Mouse (Mus musculus) gastrocnemius, adult 18-20 months (tissue): Measurements from ENCODE around the gene Gimap4. TPM values are rescaled to one million over a fixed set of nuclear protein-coding genes. Genes with fewer than 3 reads are reported as not detected.
"Not testable (repeated sequence)": the region's sequence is repeated elsewhere in the genome, so short reads cannot be mapped to it uniquely, and the experiment has no call there.

Source experiments
- DNase-seq: peaks from one replicate; pipeline ENCODE4 v3.0.0; 2021; ENCODE audit warnings: low spot score
- total RNA-seq, 2 experiments: library from RNA; stranded (reverse); gene quantifications; 2 replicates each; pipeline ENCODE4 v1.2.3; 2021

The Gimap4 gene
- total RNA-seq, 2 experiments from 2014 or later, result 2.4 to 5.8 TPM

DNA sequence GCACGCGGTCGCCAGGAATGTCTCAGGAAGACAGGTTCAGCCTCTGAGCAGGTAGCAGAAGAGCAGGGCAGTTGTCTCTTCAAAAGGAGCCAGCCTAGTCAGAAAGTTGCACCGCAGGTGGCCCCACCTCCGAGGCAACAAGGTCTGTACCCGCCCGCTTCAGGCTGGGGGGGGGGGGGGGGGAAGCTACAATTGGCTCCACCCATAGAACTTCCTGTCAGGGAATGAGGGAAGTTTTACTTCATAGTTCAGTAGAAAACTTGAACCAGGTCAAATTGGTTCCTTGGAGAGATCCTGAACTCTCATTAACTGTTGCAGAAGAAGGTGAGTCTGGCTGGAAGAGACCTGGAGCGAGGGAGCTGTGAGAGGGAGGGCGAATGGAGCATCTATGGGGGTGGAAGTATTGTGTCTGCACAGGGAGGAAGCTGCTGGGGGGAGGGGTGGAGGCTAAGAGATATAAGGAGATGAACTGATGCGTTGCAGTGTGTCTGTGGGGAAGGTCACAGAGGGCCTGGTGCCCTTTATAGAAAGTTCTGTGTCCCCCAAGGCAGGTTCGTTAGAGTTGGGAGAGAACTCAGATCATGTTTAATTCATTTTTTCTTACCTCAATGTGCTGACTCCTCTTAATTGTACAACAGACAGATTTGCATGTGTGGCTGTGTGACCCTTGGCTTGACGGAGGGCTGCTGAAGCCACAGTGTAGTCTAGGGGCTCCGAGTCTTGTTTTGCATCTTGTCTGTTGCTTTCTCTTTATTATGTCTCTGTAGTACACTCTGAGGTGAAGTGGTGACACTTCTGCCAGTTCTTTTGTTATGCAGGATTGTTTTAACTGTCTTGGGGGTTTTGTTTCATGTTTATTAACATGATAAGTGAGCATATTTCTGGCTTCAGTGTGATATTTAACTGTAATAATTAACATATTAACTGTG lies 8.2 kb upstream of the Gimap4 start, which contains the start of gene Gimap9:
Gene Gimap9, plus strand, starts transcription at position 199 of the 929 bp plus-strand sequence.
- DNase-seq, result no peak

DNA sequence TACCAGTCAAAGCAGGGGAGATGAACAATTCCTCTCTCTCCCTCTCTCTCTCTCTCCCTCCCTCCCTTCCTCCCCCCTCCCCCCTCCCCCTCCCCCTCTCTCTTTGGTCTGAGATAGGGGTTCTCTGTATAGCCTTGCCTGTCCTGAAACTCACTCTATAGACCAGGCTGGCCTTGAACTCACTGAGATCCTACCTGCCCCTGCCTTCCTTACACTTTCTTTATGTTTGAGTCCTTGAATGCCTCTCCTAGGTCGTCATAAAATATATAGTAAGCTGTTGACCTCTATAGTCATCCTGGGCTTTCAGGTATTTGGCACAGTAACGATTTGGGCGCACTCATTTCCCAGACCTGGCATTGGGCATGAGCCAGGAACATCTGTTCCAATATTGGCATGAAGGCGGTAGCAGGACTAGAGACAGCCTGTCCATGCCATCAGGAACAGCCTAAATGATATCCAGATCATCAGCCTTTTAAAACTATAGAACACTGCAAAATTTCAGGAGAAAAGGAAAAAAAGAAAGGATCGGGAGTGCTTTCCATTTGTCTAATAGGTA lies 7.4 kb upstream of the Gimap4 start:
- no peak for DNase-seq

DNA sequence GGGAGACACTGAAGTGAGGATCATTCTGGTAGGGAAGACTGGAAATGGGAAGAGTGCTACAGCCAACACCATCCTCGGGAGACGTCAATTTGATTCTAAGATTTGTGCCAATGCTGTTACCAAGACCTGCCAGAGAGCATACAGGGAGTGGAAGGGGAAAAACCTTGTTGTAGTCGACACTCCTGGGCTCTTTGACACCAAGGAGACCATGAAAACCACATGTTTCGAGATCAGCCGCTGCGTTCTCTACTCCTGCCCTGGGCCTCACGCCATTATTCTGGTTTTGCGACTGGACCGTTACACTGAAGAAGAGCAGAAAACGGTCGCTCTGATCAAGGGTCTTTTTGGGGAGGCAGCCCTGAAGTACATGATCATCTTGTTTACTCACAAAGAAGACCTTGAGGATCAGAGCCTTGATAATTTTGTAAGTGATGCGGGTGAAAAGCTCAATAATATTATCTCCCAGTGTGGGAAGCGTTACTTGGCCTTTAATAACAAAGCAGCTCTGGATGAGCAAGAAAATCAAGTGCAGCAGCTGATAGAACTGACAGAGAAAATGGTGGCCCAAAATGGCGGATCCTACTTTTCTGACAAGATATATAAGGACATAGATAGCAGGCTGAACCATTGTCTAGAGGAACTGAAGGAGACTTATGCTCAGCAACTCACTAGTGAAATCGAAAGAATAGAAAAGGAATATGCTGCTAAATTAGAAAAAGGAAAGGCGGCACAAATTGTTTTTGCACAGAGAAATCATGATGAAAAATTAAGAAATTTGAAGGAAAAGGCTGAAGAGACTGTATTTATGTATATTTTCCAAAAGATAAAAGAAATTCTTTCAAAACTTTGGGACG lies 6.6 kb upstream of the Gimap4 start:
- no peak for DNase-seq

DNA sequence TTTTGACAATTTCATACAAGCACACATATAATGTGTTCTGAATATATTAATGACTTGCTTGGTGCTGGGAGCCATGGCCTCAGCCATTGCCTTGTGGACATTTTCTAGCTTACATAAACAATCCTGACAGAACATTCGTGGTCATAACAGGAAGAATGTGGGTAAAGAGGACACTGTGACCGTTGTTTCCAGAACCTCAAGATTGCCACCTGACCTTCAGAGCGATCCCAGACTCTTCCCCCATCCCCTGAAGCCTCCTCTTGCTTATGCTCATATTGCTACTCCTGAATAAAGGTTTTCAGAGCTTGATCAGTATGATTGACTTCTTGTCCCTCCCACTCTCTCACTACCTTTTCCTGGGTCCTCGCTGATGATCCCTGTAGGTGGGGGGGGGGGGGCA lies 6.0 kb upstream of the Gimap4 start:
- no peak for DNase-seq

DNA sequence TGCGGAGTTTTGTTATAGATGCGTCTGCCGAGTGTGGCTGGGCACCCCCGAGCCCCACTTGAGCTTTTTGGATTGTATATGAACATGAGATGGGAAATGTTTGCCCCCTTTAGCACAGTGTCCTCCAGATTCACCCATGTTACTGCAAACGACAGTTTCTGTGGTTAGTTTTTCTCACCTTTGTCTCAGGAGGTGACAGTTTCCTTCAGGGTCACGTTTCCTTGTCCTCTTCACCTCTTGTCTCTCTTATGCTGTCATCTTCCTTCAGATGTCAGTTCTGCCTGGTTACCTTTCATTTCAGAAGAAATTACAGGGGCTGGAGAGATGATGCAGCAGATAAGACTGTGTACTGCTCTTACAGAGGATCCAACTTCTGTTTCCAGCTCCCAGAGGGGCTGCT lies 4.6 kb upstream of the Gimap4 start:
- no peak for DNase-seq

DNA sequence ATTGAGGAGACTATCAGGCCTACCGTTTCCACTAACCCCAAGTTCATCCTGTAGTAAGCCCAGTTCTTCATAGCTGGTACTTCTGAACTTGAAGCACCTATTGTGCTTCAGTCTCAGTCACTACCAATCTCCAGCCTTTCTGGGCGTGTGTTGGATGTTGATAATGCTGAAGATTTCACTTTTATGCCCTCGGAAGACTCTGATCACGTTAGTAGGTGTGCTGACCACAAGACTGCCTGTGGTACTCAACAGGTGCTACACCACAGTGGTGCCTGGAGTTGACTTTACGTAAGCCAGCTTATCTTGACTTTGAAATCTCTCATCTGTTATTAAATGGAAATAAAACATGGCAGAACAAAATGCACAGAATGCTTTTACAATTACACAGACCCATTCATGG lies 3.9 kb upstream of the Gimap4 start:
- DNase-seq, result no peak

DNA sequence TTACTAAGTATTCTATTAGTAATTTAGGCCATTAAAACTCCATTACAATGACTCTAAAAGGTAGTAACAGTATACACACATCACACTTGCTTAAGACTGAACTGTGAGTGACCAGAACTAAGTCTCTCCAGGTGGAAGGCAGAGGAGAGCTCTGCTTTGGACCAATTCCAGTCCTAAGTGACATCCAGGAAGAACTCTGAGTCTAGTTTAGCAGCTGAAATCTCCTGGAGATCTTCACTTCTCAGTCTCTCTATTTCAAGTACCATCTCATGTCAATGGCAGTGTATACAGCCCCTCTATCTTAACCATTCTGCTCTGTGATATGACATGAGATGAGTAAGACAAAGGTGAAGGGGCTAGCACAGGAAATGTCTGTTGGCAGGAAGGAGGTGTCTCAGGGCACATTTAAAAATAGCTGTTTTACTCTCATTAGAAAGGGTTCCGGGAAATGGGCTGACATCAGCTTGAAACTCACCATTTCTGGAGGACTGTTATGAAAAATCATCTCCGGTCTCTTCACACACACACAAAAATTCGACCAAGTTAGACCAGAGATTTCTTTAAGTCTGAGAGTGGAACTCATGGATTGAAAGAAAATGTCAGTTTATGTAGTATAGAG lies 2.8 kb upstream of the Gimap4 start:
- no peak for DNase-seq

DNA sequence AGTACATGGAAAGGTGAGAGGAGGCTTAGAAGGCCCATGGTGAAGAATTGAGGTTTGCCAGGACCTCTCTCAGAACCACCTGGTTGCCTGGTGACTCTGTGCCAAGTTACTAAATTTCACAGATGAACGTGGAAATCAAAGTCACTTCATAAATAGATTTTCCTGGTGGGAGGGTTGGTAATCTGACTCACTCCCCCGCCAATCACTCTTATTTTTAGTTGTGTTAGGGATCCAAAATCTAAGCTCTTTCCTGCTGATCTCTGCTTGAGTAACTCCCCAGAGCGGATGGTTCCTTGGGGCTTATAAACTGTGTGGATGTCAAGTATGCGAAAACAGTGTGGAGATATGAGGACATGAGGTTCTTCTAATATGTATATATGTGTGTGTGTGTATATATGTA lies 2.1 kb upstream of the Gimap4 start:
- no peak for DNase-seq

DNA sequence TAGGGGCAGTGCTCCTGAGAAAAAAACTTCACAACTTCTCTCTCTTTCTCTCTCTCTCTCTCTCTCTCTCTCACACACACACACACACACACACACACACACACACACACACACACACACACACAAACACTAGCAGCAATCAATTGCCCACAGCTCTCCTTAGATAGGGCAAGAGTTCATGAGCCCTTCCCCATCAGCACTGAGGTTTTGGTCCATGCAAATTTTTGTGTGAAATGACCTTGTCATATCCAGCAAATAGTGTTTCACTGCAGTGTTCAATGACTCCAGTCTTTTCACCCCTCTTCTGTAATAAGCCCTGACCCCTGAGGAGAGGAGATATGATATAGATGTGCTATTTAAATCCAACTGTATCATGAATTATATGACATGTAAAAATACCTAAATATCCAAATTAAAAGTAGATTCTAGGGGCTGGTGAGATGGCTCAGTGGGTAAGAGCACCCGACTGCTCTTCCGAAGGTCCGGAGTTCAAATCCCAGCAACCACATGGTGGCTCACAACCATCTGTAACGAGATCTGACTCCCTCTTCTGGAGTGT lies 1.0 kb upstream of the Gimap4 start:
- not testable (repeated sequence) for DNase-seq

DNA sequence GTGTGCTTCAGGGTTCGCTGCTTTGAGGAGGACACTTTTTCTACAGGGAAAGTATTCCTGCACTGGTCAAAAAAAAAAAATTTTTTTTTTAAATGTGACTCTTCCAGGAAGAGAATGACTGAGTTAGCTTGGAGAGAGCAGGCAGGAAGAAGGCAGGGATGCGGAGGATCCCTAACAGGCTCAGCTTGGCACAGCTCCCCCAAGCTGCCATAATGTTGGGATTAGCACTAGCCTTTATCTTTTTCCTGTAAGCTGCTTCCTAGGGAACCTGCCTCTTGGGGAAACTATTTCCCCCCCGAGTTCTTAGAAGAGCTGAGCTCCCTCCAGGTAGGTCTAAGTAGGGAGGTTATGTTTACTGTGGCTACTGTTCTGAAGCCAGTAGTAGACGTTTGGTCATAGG lies 457 bp downstream of the Gimap4 start:
- DNase-seq, result no peak

DNA sequence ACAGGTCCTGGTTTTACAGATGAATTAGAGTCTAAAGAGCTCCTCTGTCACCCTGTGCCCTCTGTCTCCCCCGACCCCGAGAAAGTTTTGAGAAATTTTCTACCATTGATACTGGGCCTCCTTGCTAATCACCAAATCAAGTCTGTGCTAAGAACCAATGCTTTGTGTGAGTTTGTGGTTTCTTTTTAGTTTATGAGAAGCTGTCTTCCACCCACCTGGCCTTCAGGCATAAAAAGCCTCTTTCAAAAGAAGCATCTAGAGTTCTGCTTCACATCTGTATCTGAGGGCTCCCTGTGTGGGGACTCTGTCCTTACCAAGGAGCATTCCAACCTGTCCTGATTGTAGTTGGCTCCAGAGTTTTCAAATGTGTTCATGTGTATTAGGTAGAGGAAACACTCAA lies 902 bp downstream of the Gimap4 start:
- DNase-seq, result no peak

DNA sequence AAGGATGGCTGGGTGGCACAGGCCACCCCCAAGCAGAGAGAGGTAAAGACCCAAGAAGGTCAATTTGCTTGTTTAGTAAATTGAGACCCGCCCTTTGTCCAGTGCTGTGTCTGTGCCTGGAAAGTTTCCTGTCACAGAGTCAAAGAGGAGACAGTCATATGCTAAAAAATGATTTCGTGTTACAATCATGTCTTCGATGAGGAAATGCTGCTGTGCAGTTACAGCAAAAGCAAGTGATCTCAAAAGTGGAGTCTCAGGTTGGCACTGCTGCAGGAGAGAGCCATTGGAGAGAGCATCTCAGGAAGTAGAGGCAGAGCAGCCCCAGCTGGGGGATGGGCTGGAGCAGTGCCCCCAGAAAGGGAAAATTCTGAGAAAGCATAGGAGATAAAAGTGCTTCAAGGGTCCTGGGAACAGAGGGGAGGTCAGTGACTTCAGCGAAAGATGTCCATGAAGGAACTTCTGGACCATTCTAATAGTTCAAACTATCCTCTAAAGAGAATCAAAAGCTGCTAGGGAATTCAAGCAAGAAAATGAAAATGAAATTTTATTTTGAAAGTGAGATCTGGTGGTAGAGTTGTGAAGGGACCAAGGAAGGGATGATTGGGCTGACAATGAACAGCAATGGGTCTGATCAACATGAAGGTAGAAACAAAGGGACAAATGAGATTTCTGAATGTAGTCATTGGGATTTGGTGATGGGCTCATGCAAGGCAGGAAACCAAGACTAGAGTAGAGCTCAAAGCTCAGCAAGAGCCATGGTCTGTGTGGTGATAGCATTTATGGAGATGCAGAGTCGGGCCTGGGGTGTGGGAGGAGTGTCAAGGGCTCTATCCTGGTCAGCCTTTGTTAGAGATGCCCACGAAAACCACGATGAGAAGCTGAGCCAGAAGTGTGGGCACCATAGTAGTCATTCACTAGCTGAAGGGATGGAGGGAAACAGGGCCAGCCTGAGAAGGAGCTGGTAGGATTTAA lies 1.6 kb downstream of the Gimap4 start:
- no peak for DNase-seq

DNA sequence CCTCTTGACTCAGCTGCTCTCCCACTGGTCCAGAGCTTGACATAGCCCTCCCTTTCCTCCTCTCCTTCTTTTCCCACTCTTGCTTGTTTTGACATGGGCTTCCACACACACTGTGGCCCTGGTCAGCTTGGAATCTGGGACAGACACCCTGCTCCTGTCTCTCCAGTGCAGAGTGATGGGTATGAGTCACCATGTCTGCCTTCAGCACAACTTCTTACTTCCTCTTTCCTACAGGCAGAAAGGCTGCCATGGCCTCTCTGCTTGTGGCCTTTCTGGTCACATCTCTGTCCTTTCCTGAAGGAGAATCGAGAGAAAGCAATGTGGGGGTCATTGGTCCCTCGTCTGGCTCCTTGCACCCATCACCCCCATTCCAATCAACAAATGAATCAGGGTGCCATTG lies 2.7 kb downstream of the Gimap4 start:
- DNase-seq, result no peak

DNA sequence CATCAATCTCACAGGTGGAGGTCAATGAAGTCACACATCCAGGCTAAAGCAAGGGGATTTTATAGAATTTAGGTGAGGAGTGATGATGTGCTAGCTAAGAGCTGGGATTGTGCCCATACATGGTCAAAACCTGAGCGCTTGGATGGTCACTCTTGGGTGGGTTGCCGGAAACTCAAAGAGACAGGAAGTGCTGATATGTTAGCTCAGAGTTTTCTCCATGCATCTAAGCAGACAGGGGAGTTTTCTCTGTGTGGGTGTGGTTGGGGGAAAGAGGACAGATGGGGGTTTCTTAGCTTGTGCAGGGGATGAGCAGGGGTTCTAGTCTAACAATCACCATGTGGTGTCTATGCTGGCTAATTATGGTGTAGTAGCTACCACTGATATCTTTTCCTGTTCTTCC lies 5.0 kb downstream of the Gimap4 start:
- no peak for DNase-seq

DNA sequence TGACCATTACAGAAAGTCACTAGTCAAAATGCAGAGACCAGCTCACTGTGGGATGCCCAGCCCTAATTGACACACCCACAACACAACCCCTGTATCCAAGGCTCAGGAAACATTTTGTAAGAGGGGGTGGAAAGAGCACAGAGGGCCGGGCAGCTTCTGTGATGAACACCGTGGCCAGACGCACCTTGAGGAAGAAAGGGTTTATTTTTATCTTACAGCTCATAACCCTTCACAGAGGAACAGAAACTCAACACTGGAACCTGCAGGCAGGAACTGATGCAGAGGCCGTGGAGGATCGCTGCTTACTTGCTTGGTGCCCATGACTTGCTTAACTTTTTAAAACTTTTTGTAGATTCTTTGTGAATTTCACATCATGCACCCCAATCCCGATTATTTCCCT lies 8.6 kb downstream of the Gimap4 start:
- no peak for DNase-seq

DNA sequence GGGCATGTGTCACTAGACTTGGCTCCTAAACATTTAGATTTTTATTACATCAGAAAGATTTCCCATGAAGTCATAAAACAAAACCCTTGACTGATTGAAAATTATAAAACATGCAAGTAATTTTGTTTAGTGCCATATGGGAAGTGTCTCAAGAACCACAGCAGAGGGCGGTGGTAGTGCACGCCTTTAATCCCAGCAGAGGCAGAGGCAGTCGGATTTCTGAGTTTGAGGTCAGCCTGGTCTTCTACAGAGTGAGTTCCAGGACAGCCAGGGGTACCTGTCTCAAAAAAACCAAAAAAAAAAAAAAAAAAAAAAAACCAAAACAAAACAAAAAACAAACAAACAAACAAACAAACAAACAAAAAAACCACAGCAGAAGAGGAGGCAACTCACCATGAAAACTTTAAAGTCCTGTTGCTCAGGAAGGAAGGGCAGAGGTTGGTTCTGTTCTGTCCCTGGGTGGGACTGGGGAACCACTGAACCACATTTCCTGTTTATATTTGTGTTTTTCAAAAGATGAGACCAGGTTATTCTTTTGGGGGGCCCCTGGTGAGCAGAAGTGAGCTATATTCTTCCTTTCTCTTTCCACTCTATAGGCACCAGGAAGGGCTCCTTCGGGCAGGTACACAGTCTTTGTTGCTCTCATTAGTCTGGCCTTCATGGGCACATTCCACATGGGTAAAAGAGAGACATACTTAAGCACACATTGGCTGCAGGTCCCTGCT lies 12.6 kb downstream of the Gimap4 start:
- no peak for DNase-seq

DNA sequence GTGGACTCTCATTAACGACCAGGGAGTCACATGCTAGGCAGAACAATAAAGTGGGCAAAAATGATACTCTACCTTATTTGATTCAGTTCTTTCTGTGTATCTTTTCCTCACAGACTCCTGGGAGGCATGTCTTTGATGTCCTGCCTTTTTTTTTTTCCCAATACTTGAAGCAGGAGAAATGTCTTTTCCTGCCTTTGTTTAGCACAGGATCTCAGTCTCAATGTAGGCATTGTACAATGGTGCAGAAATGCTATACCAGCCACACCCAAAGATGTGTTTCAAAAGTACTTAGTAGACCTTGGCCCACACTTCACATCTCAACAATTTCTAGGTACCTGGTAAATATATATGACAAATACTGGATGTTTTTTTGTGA lies 13.2 kb downstream of the Gimap4 start:
- no peak for DNase-seq

DNA sequence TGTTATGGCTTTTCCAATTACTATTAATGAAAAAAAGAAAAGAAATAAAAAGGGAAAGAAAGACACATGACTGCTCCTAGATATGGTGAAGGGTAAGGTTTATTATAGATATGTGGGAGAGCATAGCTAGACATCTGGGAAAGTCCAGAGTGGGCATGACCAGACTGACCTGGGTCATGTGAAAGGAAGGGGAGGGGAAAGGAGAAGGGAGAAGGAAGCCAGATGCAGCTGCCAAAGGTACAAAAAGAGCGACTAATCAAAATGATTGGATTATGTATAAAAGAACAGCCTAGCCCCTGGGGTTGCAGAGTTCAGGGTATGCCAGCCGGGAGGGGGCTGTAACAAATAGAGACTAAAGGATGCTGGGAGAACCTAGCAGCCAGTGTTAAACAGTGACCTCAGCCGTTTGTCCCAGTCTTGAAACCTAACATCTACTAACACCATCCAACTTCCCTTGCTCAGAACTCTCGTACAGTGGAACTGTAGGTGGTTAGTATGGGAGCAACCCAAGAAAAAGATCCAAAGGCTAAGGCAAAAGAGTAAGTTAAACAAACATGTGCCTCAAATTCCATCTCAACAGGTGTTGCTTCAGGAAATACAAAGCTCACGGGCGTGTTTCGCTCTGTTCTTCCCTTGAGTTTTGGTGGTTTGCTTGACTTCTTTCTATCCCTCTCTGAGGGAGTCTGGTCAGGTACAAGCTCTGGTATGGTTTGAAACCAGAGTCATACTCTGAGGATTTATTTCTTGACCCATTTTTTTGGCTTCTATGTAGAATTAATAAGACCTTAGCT lies 13.9 kb downstream of the Gimap4 start:
- no peak for DNase-seq

DNA sequence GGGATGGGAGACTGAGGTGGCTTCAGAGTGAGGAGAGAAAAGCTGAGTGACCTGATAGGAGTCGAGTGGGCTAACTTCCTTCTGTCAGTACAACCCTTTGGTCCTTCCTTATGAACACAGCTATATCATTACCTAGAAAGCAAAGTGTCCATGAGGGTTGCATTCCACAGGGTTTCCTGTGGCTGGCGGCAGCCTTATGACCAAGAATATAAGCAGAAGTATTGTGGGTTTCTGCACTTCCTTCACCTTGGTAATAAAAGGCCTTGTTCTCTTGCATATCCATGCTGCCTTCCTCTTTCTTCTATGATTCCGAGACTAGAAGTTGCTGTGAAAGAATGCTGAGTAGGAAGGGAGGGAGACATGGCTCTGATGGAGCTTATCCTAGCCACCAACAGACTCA lies 14.5 kb downstream of the Gimap4 start:
- no peak for DNase-seq
